In the genomic region with DNA sequence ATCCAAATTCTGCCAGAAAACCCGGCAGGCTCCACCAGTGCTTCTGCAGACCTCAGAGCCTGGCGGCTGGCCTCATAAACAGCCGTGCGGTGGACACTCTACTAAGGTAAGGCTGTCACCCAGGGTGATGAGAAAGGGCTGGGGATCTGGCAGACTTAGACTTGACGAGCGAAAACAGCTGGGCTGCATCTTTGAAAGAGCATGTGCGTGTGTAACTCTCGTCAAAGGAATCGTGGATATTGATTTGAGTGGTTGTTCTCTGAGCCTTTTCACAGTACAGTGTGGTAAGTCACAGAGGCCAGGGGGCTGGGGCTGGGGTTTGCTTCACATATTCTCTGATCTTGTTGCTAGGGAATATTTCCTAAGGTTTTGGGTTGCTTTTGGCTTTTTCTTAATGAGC, we compare ENCODE assay signal across 8 mouse cellular contexts. TPM values are rescaled to one million over a fixed set of nuclear protein-coding genes. Genes with fewer than 3 reads are reported as not detected.
DNase-seq lines count a peak whose midpoint lies in the region; ATAC-seq lines count a peak whose summit lies in the region.

A gene (plus strand): TSS at position 26 of the 400 bp plus-strand sequence.

- intact Hi-C loops in heart, postnatal 36 days (cut with DNase I) = no loop called here

- no peak within 1 kb of the TSS for H3K9ac ChIP-seq in limb, embryonic 13.5 days
- no peak within 1 kb of the TSS for H3K9ac ChIP-seq in neural tube, embryonic 15.5 days (replicated peaks)

- WGBS in forebrain, embryonic 10.5 days = 74% methylated on average over 9 of the region's 9 CpGs
- 26% methylated on average over 9 of the region's 9 CpGs for WGBS in limb, embryonic 13.5 days
- WGBS in neural tube, embryonic 15.5 days = 71% methylated on average over 9 of the region's 9 CpGs

- no peak within 1 kb of the TSS for H3K4me2 ChIP-seq in limb, embryonic 13.5 days (replicated peaks)
- H3K4me2 ChIP-seq in neural tube, embryonic 15.5 days = no peak within 1 kb of the TSS

- no peaks in the 10 kb centered on the region for H3K27me3 ChIP-seq in forebrain, embryonic 10.5 days (ENCODE audit: poor library complexity, severe bottlenecking)
- 0 out of 2 replicates have a peak, but pooled peaks cover 2% of the 10 kb centered on the region for H3K27me3 ChIP-seq in limb, embryonic 13.5 days
- no peaks in the 10 kb centered on the region for H3K27me3 ChIP-seq in neural tube, embryonic 15.5 days (replicated peaks)

- no peaks in the 10 kb centered on the region; the same call in 1 of the 2 replicates for H3K9me3 ChIP-seq in forebrain, embryonic 10.5 days
- peaks cover 4% of the 10 kb centered on the region; the same call in 1 of the 2 replicates for H3K9me3 ChIP-seq in limb, embryonic 13.5 days
- H3K9me3 ChIP-seq in neural tube, embryonic 15.5 days (replicated peaks) = no peaks in the 10 kb centered on the region

- H3K36me3 ChIP-seq in forebrain, embryonic 10.5 days (replicated peaks) = no peaks in the 10 kb centered on the region
- no peaks in the 10 kb centered on the region for H3K36me3 ChIP-seq in limb, embryonic 13.5 days
- no peaks in the 10 kb centered on the region for H3K36me3 ChIP-seq in neural tube, embryonic 15.5 days

- H3K4me3 ChIP-seq in forebrain, embryonic 10.5 days = no peak within 1 kb of the TSS
- H3K4me3 ChIP-seq in limb, embryonic 13.5 days = no peak within 1 kb of the TSS
- no peak within 1 kb of the TSS for H3K4me3 ChIP-seq in neural tube, embryonic 15.5 days (replicated peaks)

- 0 out of 2 replicates have a peak within 1 kb of the TSS, but pooled peaks have one; percentile 2 for H3K27ac ChIP-seq in forebrain, embryonic 10.5 days
- H3K27ac ChIP-seq in limb, embryonic 13.5 days = no peak within 1 kb of the TSS
- no peak within 1 kb of the TSS for H3K27ac ChIP-seq in neural tube, embryonic 15.5 days (replicated peaks)

- peaks cover 12% of the 10 kb centered on the region for H3K4me1 ChIP-seq in forebrain, embryonic 10.5 days
- H3K4me1 ChIP-seq in limb, embryonic 13.5 days = peaks cover 9% of the 10 kb centered on the region
- H3K4me1 ChIP-seq in neural tube, embryonic 15.5 days = no peaks in the 10 kb centered on the region

- DNase-seq in urinary bladder, adult 2 months (ENCODE audit: low spot score) = no peak
- no peak for DNase-seq in urinary bladder, adult 18-20 months (ENCODE audit: low spot score in 2 of 2)
- no peak for DNase-seq in forebrain, embryonic 10.5 days (ENCODE audit: extremely low spot score, low spot score)
- no peak for DNase-seq in heart, postnatal 36 days
- no peak for DNase-seq in kidney, adult 9 months
- no peak for DNase-seq in frontal cortex, postnatal 14 days (ENCODE audit: low spot score in 2 of 2)

- ATAC-seq in limb, embryonic 13.5 days (ENCODE audit: low FRiP score, low read depth) = no peak
- ATAC-seq in neural tube, embryonic 15.5 days (ENCODE audit: low FRiP score) = no peak

RNA-seq across cellular contexts. Expression of the gene that starts here (rescaled TPM):
- polyA plus RNA-seq in urinary bladder, adult 2 months (2012; rRNA removed) = 53.3 and 59.4 TPM in 2 replicates
- polyA plus RNA-seq in forebrain, embryonic 10.5 days (2016; fragmentation: Nextera tagmentation; extraction: Ambion mirVana) = 196 and 200 TPM in 2 replicates
- 10 to 100 TPM; 49.3 to 63.5 TPM for total RNA-seq in heart, postnatal 36 days (2021)
- 105 and 116 TPM in 2 replicates for polyA plus RNA-seq in limb, embryonic 13.5 days (2015; fragmentation: Nextera tagmentation; extraction: Ambion mirVana)
- polyA plus RNA-seq in neural tube, embryonic 15.5 days (2015; fragmentation: Nextera tagmentation; extraction: Ambion mirVana) = 89.1 and 94.5 TPM in 2 replicates
